Mouse (Mus musculus) v-Abl transformed pro-B cells (cell line): ENCODE measurements around the gene Cped1.

ENCODE experiments used
- in situ Hi-C, 2 experiments: fragments of 400-800 bp; cut with MboI; formaldehyde crosslinking; loops; one replicate each; pipeline ENCODE4 v1.15.1; 2025; ENCODE audit not compliant: unreplicated experiment in 2 of 2

Gene Cped1

GRCm38 (mm10) chr6:21998131-21998530 is 12.4 kb downstream of the Cped1 start:
- in situ Hi-C loops, result no loop called here

GRCm38 (mm10) chr6:21999025-21999424 is 13.3 kb downstream of the Cped1 start:
- in situ Hi-C loops, result no loop called here

- in situ Hi-C loops, result no loop called here
Observed at GRCm38 (mm10) chr6:22000086-22000485, 14.4 kb downstream of the Cped1 start.

GRCm38 (mm10) chr6:22000881-22001280 is 15.2 kb downstream of the Cped1 start:
- in situ Hi-C loops, result no loop called here

GRCm38 (mm10) chr6:22001284-22001916 is 15.7 kb downstream of the Cped1 start:
- in situ Hi-C loops, result no loop called here

- in situ Hi-C loops, result no loop called here
Observed at GRCm38 (mm10) chr6:22002521-22003199, 16.9 kb downstream of the Cped1 start.

GRCm38 (mm10) chr6:22003200-22003587 is 17.5 kb downstream of the Cped1 start:
- in situ Hi-C loops, result no loop called here

- in situ Hi-C loops, result no loop called here
Observed at GRCm38 (mm10) chr6:22003959-22004543, 18.3 kb downstream of the Cped1 start.

- in situ Hi-C loops, result no loop called here
Observed at GRCm38 (mm10) chr6:22008346-22008745, 22.6 kb downstream of the Cped1 start.

GRCm38 (mm10) chr6:22010258-22010657 is 24.5 kb downstream of the Cped1 start:
- in situ Hi-C loops, result no loop called here

- in situ Hi-C loops, result no loop called here
Observed at GRCm38 (mm10) chr6:22010761-22011281, 25.1 kb downstream of the Cped1 start.

GRCm38 (mm10) chr6:22011546-22011945 is 25.8 kb downstream of the Cped1 start:
- in situ Hi-C loops, result no loop called here

- in situ Hi-C loops, result no loop called here
Observed at GRCm38 (mm10) chr6:22012099-22012498, 26.4 kb downstream of the Cped1 start.

- in situ Hi-C loops, result no loop called here
Observed at GRCm38 (mm10) chr6:22012501-22012900, 26.8 kb downstream of the Cped1 start.

GRCm38 (mm10) chr6:22013394-22013793 is 27.7 kb downstream of the Cped1 start:
- in situ Hi-C loops, result no loop called here

- in situ Hi-C loops, result no loop called here
Observed at GRCm38 (mm10) chr6:22014291-22014911, 28.7 kb downstream of the Cped1 start.

GRCm38 (mm10) chr6:22017631-22018030 is 31.9 kb downstream of the Cped1 start:
- in situ Hi-C loops, result no loop called here

GRCm38 (mm10) chr6:22018768-22019445 is 33.2 kb downstream of the Cped1 start:
- in situ Hi-C loops, result no loop called here

- in situ Hi-C loops, result no loop called here
Observed at GRCm38 (mm10) chr6:22019637-22020036, 33.9 kb downstream of the Cped1 start.

GRCm38 (mm10) chr6:22020696-22021095 is 35.0 kb downstream of the Cped1 start:
- in situ Hi-C loops, result no loop called here

- in situ Hi-C loops, result no loop called here
Observed at GRCm38 (mm10) chr6:22021315-22021714, 35.6 kb downstream of the Cped1 start.
